Mouse (Mus musculus) small intestine, adult 2 months (tissue): Measurements from ENCODE around the gene Dnmt3a.

Experiments used
- CTCF ChIP-seq: fragments of 200-500 bp; IDR thresholded peaks from 2 replicates; pipeline ENCODE4 v1.5.1; 2012; ENCODE audit warnings: low read depth, mild to moderate bottlenecking, control low read depth, inconsistent platforms, low read length, moderate library complexity, mixed read lengths; ENCODE audit not compliant: insufficient replicate concordance, insufficient read length; ENCODE audit errors: extremely low read depth
- POLR2A ChIP-seq: fragments of 200-500 bp; IDR thresholded peaks from 2 replicates; pipeline ENCODE4 v1.6.1; 2012; ENCODE audit warnings: low read depth, mild to moderate bottlenecking, control low read depth, inconsistent platforms, low read length, moderate library complexity

DNA sequence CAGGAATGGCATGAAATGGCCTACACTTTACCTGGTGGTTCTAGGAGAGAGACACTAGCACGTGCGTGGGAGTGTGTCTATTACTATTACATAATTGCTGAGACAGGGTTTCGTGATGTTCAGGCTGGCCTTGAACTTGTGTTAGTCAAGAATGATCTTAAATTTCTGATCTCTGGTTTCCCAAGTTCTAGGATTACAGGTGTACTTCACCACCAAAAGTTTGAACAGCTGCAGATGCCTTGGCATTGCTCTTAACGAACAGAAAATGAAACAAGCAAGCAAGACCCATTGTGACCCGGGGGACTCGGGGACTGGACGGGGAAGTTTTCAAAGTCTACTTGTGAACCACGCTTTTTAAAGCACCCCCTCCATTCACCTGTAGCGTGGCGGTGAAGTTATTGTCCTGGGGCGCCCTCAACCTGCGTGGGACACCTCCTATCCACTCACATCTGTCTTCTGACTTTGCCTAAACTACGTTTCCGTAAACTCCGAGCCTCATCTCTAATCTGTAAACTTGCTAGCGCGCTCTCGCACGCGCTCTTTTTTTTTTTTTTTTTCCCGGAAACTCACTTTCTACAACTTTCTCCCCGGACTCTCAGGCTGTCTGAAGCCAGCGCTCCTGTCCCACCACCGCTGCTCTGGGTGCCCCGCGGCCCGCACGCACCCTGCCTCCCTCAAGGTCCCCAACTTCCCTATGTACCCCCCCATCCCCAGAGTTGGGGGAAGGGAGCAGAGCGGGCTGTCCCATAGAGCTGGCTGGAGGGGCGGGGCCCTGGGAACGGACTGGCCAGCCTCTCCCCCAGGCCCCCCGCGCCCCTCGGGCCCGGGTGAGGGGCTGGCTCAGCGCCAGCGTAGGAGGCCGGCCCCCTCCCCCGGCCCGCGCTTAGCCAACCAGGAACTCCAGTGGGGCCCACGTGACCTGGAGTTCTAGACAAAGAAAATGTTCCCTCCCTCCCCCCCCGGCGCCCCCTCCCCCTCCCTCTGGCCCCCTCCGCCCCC is 85.2 kb downstream of the Dnmt3a start:
- TF ChIP-seq POLR2A (no peak; the same call in 1 of the 2 replicates), CTCF (no peak)
